In genomic region chr11:77790286-77790685, GRCm38 (mm10) we compare ENCODE assay signal across 8 mouse cellular contexts. TPM values are rescaled to one million over a fixed set of nuclear protein-coding genes. Genes with fewer than 3 reads are reported as not detected.
A peak's percentile ranks its signal among the peaks of the same experiment; 100 is the strongest.
DNase-seq lines count a peak whose midpoint lies in the region; ATAC-seq and TF ChIP-seq lines count a peak whose summit lies in the region.

No protein-coding gene starts in this region.

- H3K9me3 ChIP-seq in erythroblast, embryonic 14.5 days (ENCODE audit: control insufficient read depth, low read length), result no peaks in the 10 kb centered on the region
- no peaks in the 10 kb centered on the region for H3K9me3 ChIP-seq in G1E (replicated peaks)
- H3K9me3 ChIP-seq in midbrain, embryonic 12.5 days, result no peaks in the 10 kb centered on the region

- 47% methylated on average over 9 of the region's 9 CpGs for WGBS in midbrain, embryonic 12.5 days

- no peak overlapping the region for H3K4me2 ChIP-seq in midbrain, embryonic 12.5 days (replicated peaks)

- H3K4me1 ChIP-seq in erythroblast, embryonic 14.5 days (ENCODE audit: control insufficient read depth), result peaks cover 84% of the 10 kb centered on the region
- peaks cover 80% of the 10 kb centered on the region for H3K4me1 ChIP-seq in G1E (ENCODE audit: insufficient read depth, low read depth, low read length)
- H3K4me1 ChIP-seq in midbrain, embryonic 12.5 days, result peaks cover 50% of the 10 kb centered on the region

- TF ChIP-seq CTCF in G1E (IDR thresholded peaks at IDR 0.05; ENCODE audit: low read depth, low read length), result no peak

- intact Hi-C loops in heart, postnatal 10 days (cut with DNase I), result loop anchor here (10.0 kb wide), 1 partner anchor 295 kb away; the partner anchor contains the start of gene Git1

- peak overlapping the region; percentile 61 for H3K27ac ChIP-seq in midbrain, embryonic 12.5 days (replicated peaks)

- H3K4me3 ChIP-seq in erythroblast, embryonic 14.5 days (replicated peaks), result peak overlapping the region; percentile 1
- H3K4me3 ChIP-seq in G1E (ENCODE audit: low read depth, low read length), result peak overlapping the region; percentile 61; the same call in 1 of the 2 replicates
- H3K4me3 ChIP-seq in midbrain, embryonic 12.5 days, result no peak overlapping the region

- ATAC-seq in erythroblast, adult 5-6 weeks (replicated peaks; ENCODE audit: low FRiP score, poor library complexity, severe bottlenecking), result no peak
- ATAC-seq in G1E (ENCODE audit: extremely low read depth, insufficient number of reproducible peaks, low FRiP score, poor library complexity, severe bottlenecking), result no peak
- ATAC-seq in midbrain, embryonic 12.5 days (ENCODE audit: low FRiP score, low read depth), result no peak

- no peaks in the 10 kb centered on the region for H3K27me3 ChIP-seq in erythroblast, embryonic 14.5 days (ENCODE audit: control insufficient read depth)
- H3K27me3 ChIP-seq in G1E (ENCODE audit: insufficient read depth, low read length), result no peaks in the 10 kb centered on the region
- no peaks in the 10 kb centered on the region for H3K27me3 ChIP-seq in midbrain, embryonic 12.5 days

- DNase-seq in G1E (ENCODE audit: low spot score), result no peak
- DNase-seq in heart, postnatal 10 days, result peak; percentile 23 to 25
- DNase-seq in cerebellum, postnatal 10 days, result no peak
- DNase-seq in urinary bladder, adult 18-20 months (ENCODE audit: low spot score in 2 of 2), result no peak
- DNase-seq in frontal cortex, postnatal 36 days (ENCODE audit: low spot score in 2 of 2), result no peak

- H3K36me3 ChIP-seq in erythroblast, embryonic 14.5 days (ENCODE audit: control insufficient read depth), result peaks cover 53% of the 10 kb centered on the region
- peaks cover 51% of the 10 kb centered on the region for H3K36me3 ChIP-seq in G1E (replicated peaks)
- H3K36me3 ChIP-seq in midbrain, embryonic 12.5 days, result no peaks in the 10 kb centered on the region

- 0 out of 2 replicates have a peak overlapping the region, but pooled peaks have one; percentile 8 for H3K9ac ChIP-seq in midbrain, embryonic 12.5 days (replicated peaks)

RNA-seq across cellular contexts. Expression of gene Gm10277, which starts 2.7 kb away (rescaled TPM):
- polyA plus RNA-seq in erythroblast, embryonic 14.5 days (2012), result not detected in 2 replicates
- total RNA-seq in erythroblast, adult 5-6 weeks (2015; ENCODE audit: low replicate concordance), result not detected in 2 replicates
- not detected in 2 replicates for total RNA-seq in erythroblast, adult 5-6 weeks (2017; ENCODE audit: low replicate concordance)
- total RNA-seq in G1E (2014; fragmentation: Nextera tagmentation) (not detected in 2 replicates), G1E (2017) (0.23 and 0.33 TPM in 2 replicates)
- polyA plus RNA-seq in G1E (2012), result not detected in 2 replicates
- not detected for total RNA-seq in heart, postnatal 10 days (2021)
- polyA plus RNA-seq in midbrain, embryonic 12.5 days (2016; fragmentation: Nextera tagmentation; extraction: Ambion mirVana), result 2.2 and 2.8 TPM in 2 replicates

RNA-seq across cellular contexts. Expression of gene Myo18a, which starts 27.2 kb away (rescaled TPM):
- 5.1 and 7.7 TPM in 2 replicates for polyA plus RNA-seq in erythroblast, embryonic 14.5 days (2012)
- 17.5 and 18.6 TPM in 2 replicates for total RNA-seq in erythroblast, adult 5-6 weeks (2015; ENCODE audit: low replicate concordance)
- 14.6 and 22.2 TPM in 2 replicates for total RNA-seq in erythroblast, adult 5-6 weeks (2017; ENCODE audit: low replicate concordance)
- total RNA-seq in G1E (2014; fragmentation: Nextera tagmentation) (53.1 and 57.0 TPM in 2 replicates), G1E (2017) (28.8 and 32.7 TPM in 2 replicates)
- 41.9 and 59.4 TPM in 2 replicates for polyA plus RNA-seq in G1E (2012)
- total RNA-seq in heart, postnatal 10 days (2021), result 100 to 1,000 TPM; 228 to 275 TPM
- polyA plus RNA-seq in midbrain, embryonic 12.5 days (2016; fragmentation: Nextera tagmentation; extraction: Ambion mirVana), result 61.0 and 61.7 TPM in 2 replicates

Comparison
In these comparisons a context has a peak if more than half of its experiments do, and no peak if none do; other contexts are left out.
1. DNase-seq: peak in heart, postnatal 10 days (2 of 2); none in G1E (single experiment), cerebellum, postnatal 10 days (0 of 2), urinary bladder, adult 18-20 months (0 of 2) and frontal cortex, postnatal 36 days (0 of 2).